Mouse (Mus musculus) splenic B cell, adult 2 months (primary cell): ENCODE measurements around the gene Rnf146.
A peak's percentile ranks its signal among the peaks of the same experiment; 100 is the strongest.

Experiments
- DNase-seq: peaks from one replicate; pipeline ENCODE4 v3.0.0-alpha.2; 2011; ENCODE audit warnings: low read depth, low spot score
- H3K27me3 ChIP-seq: 2 replicates; pipeline ENCODE4 v1.6.1; 2012; ENCODE audit warnings: mild to moderate bottlenecking, low read length, moderate library complexity, mixed read lengths; ENCODE audit not compliant: control insufficient read depth, poor library complexity, insufficient read depth, severe bottlenecking
- H3K36me3 ChIP-seq: 2 replicates; pipeline ENCODE4 v1.6.1; 2012; ENCODE audit warnings: mild to moderate bottlenecking, low read length, moderate library complexity, mixed read lengths; ENCODE audit not compliant: control insufficient read depth, poor library complexity, insufficient read depth, severe bottlenecking

Gene Rnf146

GRCm38 (mm10) chr10:29324817-29325216 is 37.4 kb downstream of the Rnf146 start:
- no peaks in the 10 kb centered on the region for H3K27me3 ChIP-seq
- H3K36me3 ChIP-seq: no peaks in the 10 kb centered on the region
- no peak for DNase-seq

- no peaks in the 10 kb centered on the region for H3K27me3 ChIP-seq
- peak; percentile 15 for DNase-seq
- 0 out of 2 replicates have a peak, but pooled peaks cover 3% of the 10 kb centered on the region for H3K36me3 ChIP-seq
Measured at GRCm38 (mm10) chr10:29313905-29314304, 48.3 kb downstream of the Rnf146 start.

- no peaks in the 10 kb centered on the region for H3K27me3 ChIP-seq
- peak; percentile 94 for DNase-seq
- 0 out of 2 replicates have a peak, but pooled peaks cover 2% of the 10 kb centered on the region for H3K36me3 ChIP-seq
Measured at GRCm38 (mm10) chr10:29313064-29313638, 49.1 kb downstream of the Rnf146 start, which contains the start of gene Echdc1. Gene Echdc1 (plus strand): TSS chr10:29313166.

- Histone ChIP-seq H3K27me3 (no peaks in the 10 kb centered on the region), H3K36me3 (no peaks in the 10 kb centered on the region)
- no peak for DNase-seq
Measured at GRCm38 (mm10) chr10:29311480-29312219, 50.6 kb downstream of the Rnf146 start.

GRCm38 (mm10) chr10:29302230-29302629 is 60.0 kb downstream of the Rnf146 start:
- no peak for DNase-seq
- Histone ChIP-seq H3K36me3 (no peaks in the 10 kb centered on the region), H3K27me3 (no peaks in the 10 kb centered on the region)
